Mouse (Mus musculus) cerebellum, adult 11 months (tissue): Measurements from ENCODE around the gene Taf1a.

Experiments
- DNase-seq: peaks from one replicate; pipeline ENCODE4 v3.0.0; 2022

Gene Taf1a

DNA sequence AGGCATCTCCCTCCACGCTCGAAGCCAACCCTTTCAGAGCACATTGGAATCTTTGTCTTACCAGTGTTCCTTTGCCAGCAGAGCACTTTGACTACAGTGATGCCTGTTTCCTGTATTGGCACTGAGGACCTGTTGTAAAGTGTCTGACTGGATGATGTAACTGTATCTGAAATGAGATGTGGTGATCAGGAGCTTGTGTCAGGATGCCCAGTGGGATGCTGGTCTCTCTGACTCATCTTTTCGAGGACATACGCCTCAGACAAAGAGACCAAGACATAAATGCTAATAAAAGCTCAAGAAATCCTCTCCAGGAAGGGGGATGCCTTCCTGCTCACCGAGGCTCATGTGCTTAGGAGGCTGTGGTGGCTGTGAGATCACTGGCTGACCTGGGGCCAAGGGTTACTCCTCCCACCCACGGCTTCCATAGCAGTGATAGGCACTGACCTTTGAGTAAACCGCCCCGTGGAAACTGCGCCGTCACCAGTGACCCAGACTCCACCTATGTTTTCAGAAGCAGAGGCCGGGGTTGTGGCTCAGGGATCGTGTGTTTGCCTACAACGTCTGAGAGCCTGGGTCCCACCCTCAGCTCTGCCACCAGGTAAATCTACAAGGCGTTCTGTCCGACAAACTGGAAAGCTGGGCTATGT is 25.4 kb downstream of the Taf1a start:
- DNase-seq = no peak

DNA sequence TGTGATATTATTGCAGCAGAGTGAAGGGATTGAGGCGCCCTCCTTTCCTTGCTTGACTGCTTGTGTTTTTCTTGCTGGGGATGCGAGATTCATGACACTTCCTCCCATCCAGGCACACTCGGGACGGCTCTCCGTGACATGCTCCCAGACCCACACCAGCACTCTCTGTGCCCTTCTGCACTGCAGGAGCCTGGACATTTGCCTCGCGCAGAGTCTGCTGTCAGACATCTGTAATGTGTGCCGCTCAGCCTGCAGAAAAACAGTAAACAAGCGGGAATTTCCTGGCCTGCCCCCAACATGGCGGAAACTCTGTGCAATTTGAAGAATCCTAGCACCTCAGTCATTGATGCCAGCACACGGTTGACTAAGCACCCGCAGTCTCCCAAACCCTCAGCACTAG is 29.1 kb downstream of the Taf1a start, which contains the start of gene Hhipl2:
Hhipl2 (plus strand) TSS at position 343 of the 400 bp plus-strand sequence.
- DNase-seq = no peak

- DNase-seq = no peak
These were observed 31.0 kb downstream of the Taf1a start for GRCm38 (mm10) chr1:183419741-183420140.

DNA sequence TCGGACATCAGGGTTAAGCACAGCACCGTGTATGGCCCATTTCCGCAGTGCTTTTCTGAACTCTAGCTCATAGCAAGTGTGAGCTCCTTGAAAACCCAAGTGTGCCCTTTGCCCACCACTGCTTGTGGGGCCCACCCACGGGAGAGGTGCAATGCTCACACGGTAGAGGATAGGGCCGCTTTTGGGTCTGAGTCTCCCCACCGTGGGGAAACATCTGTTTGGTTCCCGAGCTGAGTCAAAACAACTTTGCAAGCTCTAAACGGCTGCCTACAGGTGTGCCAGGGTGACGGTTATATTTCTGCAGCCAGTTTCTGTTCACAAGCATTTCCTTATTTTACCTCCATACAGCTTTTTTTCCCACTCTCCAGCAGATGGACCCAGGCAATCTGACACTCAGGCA is 31.5 kb downstream of the Taf1a start:
- DNase-seq = no peak

GRCm38 (mm10) chr1:183424100-183424499 is 35.3 kb downstream of the Taf1a start:
- DNase-seq = no peak

- DNase-seq = no peak
These were observed 46.1 kb downstream of the Taf1a start for GRCm38 (mm10) chr1:183434918-183435317.

- DNase-seq = peak; percentile 63
These were observed 50.3 kb downstream of the Taf1a start for GRCm38 (mm10) chr1:183439036-183439435.

GRCm38 (mm10) chr1:183442015-183442774 is 53.4 kb downstream of the Taf1a start:
- peak; percentile 69 for DNase-seq

- DNase-seq = no peak
These were observed 64.3 kb downstream of the Taf1a start for GRCm38 (mm10) chr1:183453066-183453465.
